Mouse (Mus musculus) ES-Bruce4 (cell line): ENCODE results near the gene Bpgm. TPM values are rescaled to one million over a fixed set of nuclear protein-coding genes. Genes with fewer than 3 reads are reported as not detected.

Experiments used
- H3K27ac ChIP-seq: 2 replicates; pipeline ENCODE4 v1.5.1; 2012; ENCODE audit warnings: low read length, inconsistent platforms; ENCODE audit not compliant: insufficient read depth
- H3K27me3 ChIP-seq: 2 replicates; pipeline ENCODE4 v1.6.1; 2012; ENCODE audit warnings: mild to moderate bottlenecking, low read length, inconsistent platforms; ENCODE audit not compliant: control insufficient read depth, poor library complexity, insufficient read depth, severe bottlenecking
- H3K36me3 ChIP-seq: 2 replicates; pipeline ENCODE4 v1.6.1; 2012; ENCODE audit warnings: inconsistent platforms, mild to moderate bottlenecking, low read length, moderate library complexity; ENCODE audit not compliant: control insufficient read depth, poor library complexity, insufficient read depth, severe bottlenecking
- H3K4me1 ChIP-seq: one replicate; pipeline ENCODE4 v1.8.1; 2011; ENCODE audit warnings: low read length; ENCODE audit not compliant: control insufficient read depth, insufficient read depth
- H3K4me3 ChIP-seq: 2 replicates; pipeline ENCODE4 v1.5.1; 2011; ENCODE audit warnings: low read depth, mild to moderate bottlenecking, low read length
- H3K9ac ChIP-seq: 2 replicates; pipeline ENCODE4 v1.6.1; 2012; ENCODE audit warnings: low read depth, mild to moderate bottlenecking, inconsistent platforms; ENCODE audit not compliant: poor library complexity, severe bottlenecking
- H3K9me3 ChIP-seq: replicated peaks from 2 replicates; pipeline ENCODE4 v1.6.1; 2012; ENCODE audit warnings: mild to moderate bottlenecking, low read length, inconsistent platforms; ENCODE audit not compliant: control insufficient read depth, poor library complexity, insufficient read depth, severe bottlenecking
- CTCF ChIP-seq: IDR thresholded peaks from one replicate; pipeline ENCODE4 v1.8.1; 2011; ENCODE audit warnings: low read depth, low read length
- EP300 ChIP-seq: IDR thresholded peaks from 2 replicates; pipeline ENCODE4 v1.6.1; 2011; ENCODE audit warnings: low read depth, low read length; ENCODE audit not compliant: insufficient read depth
- POLR2A ChIP-seq: IDR thresholded peaks from one replicate; pipeline ENCODE4 v1.8.1; 2011; ENCODE audit warnings: low read length; ENCODE audit not compliant: insufficient read depth
- polyA plus RNA-seq: library from polyadenylated mRNA; stranded (reverse); fragments of >200 nt; gene quantifications from 2 replicates; pipeline ENCODE4 v1.2.4, GENCODE M21; 2011; ENCODE audit warnings: low read depth; ENCODE audit not compliant: missing spikeins, insufficient read depth, insufficient read length

Gene Bpgm
- polyA plus RNA-seq, 1 experiment, result 24.0 TPM

GRCm38 (mm10) chr6:34452963-34453770, 22.8 kb upstream of the Bpgm start:
- Histone ChIP-seq H3K27me3 (no peaks in the 10 kb centered on the region; the same call in 1 of the 2 replicates), H3K36me3 (no peaks in the 10 kb centered on the region), H3K27ac (no peak overlapping the region), H3K9ac (no peak overlapping the region), H3K4me3 (no peak overlapping the region), H3K4me1 (no peaks in the 10 kb centered on the region), H3K9me3 (no peaks in the 10 kb centered on the region)
- no peak for TF ChIP-seq CTCF
- no peak for TF ChIP-seq EP300
- TF ChIP-seq POLR2A, result no peak

GRCm38 (mm10) chr6:34459456-34459855, 16.6 kb upstream of the Bpgm start:
- no peaks in the 10 kb centered on the region for H3K4me1 ChIP-seq
- no peak for TF ChIP-seq CTCF
- no peak for TF ChIP-seq EP300
- no peak overlapping the region for H3K27ac ChIP-seq

GRCm38 (mm10) chr6:34460651-34461050, 15.4 kb upstream of the Bpgm start:
- TF ChIP-seq CTCF, result no peak
- TF ChIP-seq POLR2A, result no peak
- TF ChIP-seq EP300, result no peak
- Histone ChIP-seq H3K4me1 (no peaks in the 10 kb centered on the region), H3K4me3 (no peak overlapping the region)

More at GRCm38 (mm10) chr6:34459456-34459855, 16.6 kb upstream of the Bpgm start:
- H3K27me3 ChIP-seq, result no peaks in the 10 kb centered on the region
- no peak overlapping the region for H3K4me3 ChIP-seq
- H3K9ac ChIP-seq, result no peak overlapping the region
- no peaks in the 10 kb centered on the region for H3K9me3 ChIP-seq
- H3K36me3 ChIP-seq, result no peaks in the 10 kb centered on the region

GRCm38 (mm10) chr6:34463582-34463981, 12.4 kb upstream of the Bpgm start:
- H3K27ac ChIP-seq, result no peak overlapping the region
- H3K9ac ChIP-seq, result no peak overlapping the region
- H3K4me3 ChIP-seq, result no peak overlapping the region
- H3K36me3 ChIP-seq, result no peaks in the 10 kb centered on the region
- TF ChIP-seq POLR2A, result no peak
- no peak for TF ChIP-seq CTCF
- no peak for TF ChIP-seq EP300
- no peaks in the 10 kb centered on the region for H3K9me3 ChIP-seq
- no peaks in the 10 kb centered on the region for H3K4me1 ChIP-seq
- no peaks in the 10 kb centered on the region for H3K27me3 ChIP-seq

More at GRCm38 (mm10) chr6:34460651-34461050, 15.4 kb upstream of the Bpgm start:
- H3K9ac ChIP-seq, result no peak overlapping the region
- no peaks in the 10 kb centered on the region for H3K9me3 ChIP-seq
- H3K36me3 ChIP-seq, result no peaks in the 10 kb centered on the region
- no peaks in the 10 kb centered on the region for H3K27me3 ChIP-seq
- H3K27ac ChIP-seq, result no peak overlapping the region

- Histone ChIP-seq H3K9me3 (no peaks in the 10 kb centered on the region), H3K4me1 (no peaks in the 10 kb centered on the region), H3K4me3 (no peak overlapping the region), H3K36me3 (no peaks in the 10 kb centered on the region), H3K27me3 (no peaks in the 10 kb centered on the region), H3K9ac (no peak overlapping the region), H3K27ac (no peak overlapping the region)
- TF ChIP-seq POLR2A (no peak), EP300 (no peak), CTCF (no peak)
Measured at GRCm38 (mm10) chr6:34471434-34472110, 4.4 kb upstream of the Bpgm start.

GRCm38 (mm10) chr6:34473346-34473745, 2.7 kb upstream of the Bpgm start:
- Histone ChIP-seq H3K36me3 (no peaks in the 10 kb centered on the region), H3K9ac (no peak overlapping the region), H3K4me1 (no peaks in the 10 kb centered on the region), H3K27me3 (no peaks in the 10 kb centered on the region), H3K9me3 (no peaks in the 10 kb centered on the region), H3K4me3 (no peak overlapping the region), H3K27ac (no peak overlapping the region)
- TF ChIP-seq CTCF (no peak), POLR2A (no peak), EP300 (no peak)
